Mouse (Mus musculus): ENCODE results near the gene Nfatc4.

The Nfatc4 gene

GRCm38 (mm10) chr14:55880982-55881381 lies 58.0 kb downstream of the Nfatc4 start:
- no peak for DNase-seq (ENCODE audit: low spot score in 2 of 2)

DNA sequence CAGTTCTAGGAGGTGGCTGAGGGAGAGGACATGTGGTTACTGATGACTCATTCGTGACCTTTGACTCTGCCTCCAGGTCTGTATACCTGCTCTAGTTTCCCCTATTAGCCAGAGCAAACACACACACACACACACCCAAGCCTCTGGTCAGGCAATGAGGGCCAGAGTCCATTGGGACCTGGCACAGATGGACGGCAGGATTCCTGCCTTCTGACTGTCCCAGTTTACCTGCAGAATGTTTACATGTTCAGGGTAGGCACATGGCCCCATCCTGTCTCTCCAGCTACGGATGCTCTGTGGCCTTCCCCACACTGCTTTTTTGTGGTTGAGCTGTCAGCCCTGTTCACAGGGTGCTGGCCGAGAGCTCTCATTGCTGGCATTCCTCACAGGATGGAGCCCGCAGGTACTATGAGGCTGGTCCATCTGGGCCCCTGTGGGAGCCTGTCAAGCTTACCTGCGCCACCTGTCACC lies 59.3 kb downstream of the Nfatc4 start:
- no peak for DNase-seq (ENCODE audit: low spot score in 2 of 2)

GRCm38 (mm10) chr14:55883149-55883661 lies 60.3 kb downstream of the Nfatc4 start:
- DNase-seq (ENCODE audit: low spot score in 2 of 2): no peak

Measured in spleen, postnatal 4 days (tissue).